7 mouse cellular contexts compared by ENCODE assay signal in genomic region chrX:139870300-139870711, GRCm38 (mm10). TPM values are rescaled to one million over a fixed set of nuclear protein-coding genes. Genes with fewer than 3 reads are reported as not detected.
A peak's percentile ranks its signal among the peaks of the same experiment; 100 is the strongest.
DNase-seq lines count a peak whose midpoint lies in the region; ATAC-seq and TF ChIP-seq lines count a peak whose summit lies in the region.

No protein-coding gene starts in this region.

- DNase-seq in R1 (ENCODE audit: low read depth, low spot score) (peak; percentile 10), liver (peak; percentile 51)
- DNase-seq in c-Kit-positive CD71-positive TER-119-negative erythroid progenitor cells, embryonic 14.5 days (ENCODE audit: low read depth): peak; percentile 13
- DNase-seq in forebrain, postnatal 0 days: peak; percentile 2
- peak; percentile 33 for DNase-seq in midbrain, postnatal 0 days (ENCODE audit: low spot score)
- no peak for DNase-seq in spleen, postnatal 36 days (ENCODE audit: low spot score in 2 of 2)

- TF ChIP-seq CTCF in forebrain, postnatal 0 days (IDR thresholded peaks at IDR 0.05; ENCODE audit: low read depth): 0 out of 2 replicates have a peak, but pooled peaks have one; percentile 18
- TF ChIP-seq CTCF in midbrain, postnatal 0 days (IDR thresholded peaks at IDR 0.05): peak; percentile 40; the same call in 1 of the 2 replicates

- H3K4me3 ChIP-seq in forebrain, postnatal 0 days (ENCODE audit: low read depth, low read length): peak overlapping the region; percentile 53
- peak overlapping the region; percentile 60 for H3K4me3 ChIP-seq in hindbrain, embryonic 12.5 days
- peak overlapping the region; percentile 56 for H3K4me3 ChIP-seq in midbrain, postnatal 0 days (ENCODE audit: low read depth, low read length)

- no peak overlapping the region for H3K27ac ChIP-seq in forebrain, postnatal 0 days (ENCODE audit: low read depth, low read length)
- H3K27ac ChIP-seq in hindbrain, embryonic 12.5 days: no peak overlapping the region
- no peak overlapping the region for H3K27ac ChIP-seq in midbrain, postnatal 0 days (ENCODE audit: low read depth, low read length)

- 21% methylated on average over 15 of the region's 15 CpGs for WGBS in forebrain, postnatal 0 days
- WGBS in hindbrain, embryonic 12.5 days: 20% methylated on average over 15 of the region's 15 CpGs
- 23% methylated on average over 15 of the region's 15 CpGs for WGBS in midbrain, postnatal 0 days

- no peaks in the 10 kb centered on the region for H3K4me1 ChIP-seq in forebrain, postnatal 0 days (ENCODE audit: insufficient read depth)
- no peaks in the 10 kb centered on the region for H3K4me1 ChIP-seq in hindbrain, embryonic 12.5 days
- H3K4me1 ChIP-seq in midbrain, postnatal 0 days (ENCODE audit: insufficient read depth, low read length): no peaks in the 10 kb centered on the region

- no peaks in the 10 kb centered on the region for H3K27me3 ChIP-seq in forebrain, postnatal 0 days (ENCODE audit: insufficient read depth, low read length)
- H3K27me3 ChIP-seq in hindbrain, embryonic 12.5 days: peaks cover 17% of the 10 kb centered on the region
- H3K27me3 ChIP-seq in midbrain, postnatal 0 days (ENCODE audit: insufficient read depth, low read length): no peaks in the 10 kb centered on the region

- no peaks in the 10 kb centered on the region for H3K36me3 ChIP-seq in forebrain, postnatal 0 days (ENCODE audit: insufficient read depth)
- no peaks in the 10 kb centered on the region for H3K36me3 ChIP-seq in hindbrain, embryonic 12.5 days
- H3K36me3 ChIP-seq in midbrain, postnatal 0 days (ENCODE audit: insufficient read depth, low read length): no peaks in the 10 kb centered on the region

- no peak overlapping the region for H3K9ac ChIP-seq in forebrain, postnatal 0 days
- H3K9ac ChIP-seq in hindbrain, embryonic 12.5 days: no peak overlapping the region
- H3K9ac ChIP-seq in midbrain, postnatal 0 days (replicated peaks; ENCODE audit: low read length, poor library complexity, severe bottlenecking): no peak overlapping the region

- H3K9me3 ChIP-seq in forebrain, postnatal 0 days (ENCODE audit: low read length): no peaks in the 10 kb centered on the region
- no peaks in the 10 kb centered on the region for H3K9me3 ChIP-seq in hindbrain, embryonic 12.5 days (replicated peaks)
- H3K9me3 ChIP-seq in midbrain, postnatal 0 days (ENCODE audit: low read length): no peaks in the 10 kb centered on the region

- peak overlapping the region; percentile 69 for H3K4me2 ChIP-seq in forebrain, postnatal 0 days (ENCODE audit: low read depth)
- H3K4me2 ChIP-seq in hindbrain, embryonic 12.5 days (replicated peaks): peak overlapping the region; percentile 65
- peak overlapping the region; percentile 62 for H3K4me2 ChIP-seq in midbrain, postnatal 0 days (ENCODE audit: low read depth, low read length, poor library complexity, severe bottlenecking)

- peak; percentile 36 for ATAC-seq in forebrain, postnatal 0 days
- ATAC-seq in hindbrain, embryonic 12.5 days (ENCODE audit: low FRiP score): peak; percentile 14
- peak; percentile 29; the same call in 1 of the 2 replicates for ATAC-seq in midbrain, postnatal 0 days (ENCODE audit: low FRiP score)

RNA-seq across cellular contexts. Expression of gene Morc4, which starts 1.2 kb away (rescaled TPM):
- 8.2 and 8.8 TPM in 2 replicates for total RNA-seq in forebrain, postnatal 0 days (2014; rRNA removed)
- polyA plus RNA-seq in forebrain, postnatal 0 days (2015; fragmentation: Nextera tagmentation; extraction: Ambion mirVana): 2.1 and 2.2 TPM in 2 replicates
- 8.2 and 8.9 TPM in 2 replicates for polyA plus RNA-seq in hindbrain, embryonic 12.5 days (2016; fragmentation: Nextera tagmentation; extraction: Ambion mirVana)
- total RNA-seq in midbrain, postnatal 0 days (2014; rRNA removed): 2.6 and 10.2 TPM in 2 replicates
- 2.5 and 3.1 TPM in 2 replicates for polyA plus RNA-seq in midbrain, postnatal 0 days (2015; fragmentation: Nextera tagmentation; extraction: Ambion mirVana)

Comparison
In these comparisons a context has a peak if more than half of its experiments do, and no peak if none do; other contexts are left out.
1. DNase-seq: peak in R1 (single experiment), c-Kit-positive CD71-positive TER-119-negative erythroid progenitor cells, embryonic 14.5 days (single experiment), forebrain, postnatal 0 days (single experiment), liver (single experiment) and midbrain, postnatal 0 days (single experiment); none in spleen, postnatal 36 days (0 of 2).
2. Peak in every context shown above with its lines, with median percentiles within 50 percentile points of each other: ATAC-seq, H3K4me2 ChIP-seq and H3K4me3 ChIP-seq.